In the genomic region with DNA sequence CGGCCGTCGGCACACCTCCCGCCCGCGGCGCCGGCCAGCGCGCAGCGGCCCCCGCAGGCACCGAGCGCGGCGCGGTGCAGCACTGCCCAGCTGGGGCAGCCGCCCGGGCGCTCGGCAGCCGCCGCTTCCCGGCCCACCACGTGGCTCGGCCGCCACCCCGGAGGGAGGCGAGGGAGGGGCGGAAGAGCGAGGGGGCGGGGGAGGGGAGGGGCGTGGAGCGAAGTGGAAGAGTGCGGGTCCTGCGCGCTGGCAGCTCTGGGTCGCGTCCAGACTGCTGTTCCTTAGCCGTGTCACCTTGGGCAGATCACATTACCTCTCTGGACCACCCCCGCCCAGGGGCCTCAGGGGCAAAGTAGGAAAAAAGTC, we compare ENCODE assay signal across 8 mouse cellular contexts. TPM values are rescaled to one million over a fixed set of nuclear protein-coding genes. Genes with fewer than 3 reads are reported as not detected.
DNase-seq lines count a peak whose midpoint lies in the region; ATAC-seq and TF ChIP-seq lines count a peak whose summit lies in the region.

A gene (minus strand): TSS at position 126 of the 366 bp plus-strand sequence.

- 0 out of 2 replicates have a peak, but pooled peaks cover 4% of the 10 kb centered on the region for H3K27me3 ChIP-seq in lung, embryonic 14.5 days (ENCODE audit: insufficient read depth, low read length)
- H3K27me3 ChIP-seq in neural tube, embryonic 15.5 days (replicated peaks): no peaks in the 10 kb centered on the region

- ATAC-seq in lung, embryonic 14.5 days (ENCODE audit: insufficient read depth): peak; percentile 78
- peak; percentile 78 for ATAC-seq in neural tube, embryonic 15.5 days (ENCODE audit: low FRiP score)

- H3K27ac ChIP-seq in lung, embryonic 14.5 days (ENCODE audit: low read depth): no peak within 1 kb of the TSS
- peak within 1 kb of the TSS; percentile 84 for H3K27ac ChIP-seq in neural tube, embryonic 15.5 days (replicated peaks)

- H3K4me1 ChIP-seq in lung, embryonic 14.5 days (ENCODE audit: insufficient read depth): peaks cover 9% of the 10 kb centered on the region
- peaks cover 47% of the 10 kb centered on the region for H3K4me1 ChIP-seq in neural tube, embryonic 15.5 days

- peak within 1 kb of the TSS; percentile 76 for H3K4me3 ChIP-seq in lung, embryonic 14.5 days (ENCODE audit: low read depth, low read length)
- peak within 1 kb of the TSS; percentile 89 for H3K4me3 ChIP-seq in neural tube, embryonic 15.5 days (replicated peaks)

- H3K4me2 ChIP-seq in lung, embryonic 14.5 days: peak within 1 kb of the TSS; percentile 97
- peak within 1 kb of the TSS; percentile 76 for H3K4me2 ChIP-seq in neural tube, embryonic 15.5 days

- TF ChIP-seq POLR2A in brain, embryonic 14.5 days (IDR thresholded peaks at IDR 0.05; ENCODE audit: borderline replicate concordance, extremely low read depth, insufficient read depth, insufficient read length, poor library complexity, severe bottlenecking): peak; percentile 54; the same call in 1 of the 2 replicates

- peak within 1 kb of the TSS; percentile 71 for H3K9ac ChIP-seq in lung, embryonic 14.5 days
- peak within 1 kb of the TSS; percentile 96 for H3K9ac ChIP-seq in neural tube, embryonic 15.5 days (replicated peaks)

- under 1% methylated on average over 31 of the region's 41 CpGs for WGBS in lung, embryonic 14.5 days
- 0% methylated on average over 16 of the region's 41 CpGs for WGBS in neural tube, embryonic 15.5 days

- DNase-seq in lung, embryonic 14.5 days: peak; percentile 71
- DNase-seq in lung, postnatal 25 days (ENCODE audit: low spot score): no peak
- peak; percentile 82 for DNase-seq in brain, embryonic 14.5 days (ENCODE audit: low read depth)
- DNase-seq in gastrocnemius, postnatal 25 days: peak; percentile 54
- DNase-seq in kidney, adult 18-20 months: peak; percentile 56
- DNase-seq in liver: peak; percentile 32
- no peak for DNase-seq in urinary bladder, postnatal 10 days (ENCODE audit: low spot score)

- no peak for TF ChIP-seq CTCF in lung, embryonic 14.5 days (IDR thresholded peaks at IDR 0.05; ENCODE audit: low read depth)
- no peak for TF ChIP-seq CTCF in brain, embryonic 14.5 days (IDR thresholded peaks at IDR 0.05; ENCODE audit: borderline replicate concordance, extremely low read depth, insufficient read depth, insufficient read length)

- H3K9me3 ChIP-seq in lung, embryonic 14.5 days (ENCODE audit: low read depth, low read length): no peaks in the 10 kb centered on the region
- H3K9me3 ChIP-seq in neural tube, embryonic 15.5 days (replicated peaks): no peaks in the 10 kb centered on the region

- H3K36me3 ChIP-seq in lung, embryonic 14.5 days (ENCODE audit: insufficient read depth): no peaks in the 10 kb centered on the region
- H3K36me3 ChIP-seq in neural tube, embryonic 15.5 days: no peaks in the 10 kb centered on the region

RNA-seq across cellular contexts. Expression of the gene that starts here (rescaled TPM):
- polyA plus RNA-seq in lung, embryonic 14.5 days (2014; fragmentation: Nextera tagmentation; extraction: Ambion mirVana): 2.9 and 3.3 TPM in 2 replicates
- 203 and 210 TPM in 2 replicates for polyA plus RNA-seq in brain, embryonic 14.5 days (2012; rRNA removed)
- total RNA-seq in gastrocnemius, postnatal 25 days (2021): 10 to 100 TPM in 1 of 2 experiments, 1 to 10 TPM in 1; 6.7 to 15.0 TPM
- 7.9 and 11.0 TPM in 2 replicates for polyA plus RNA-seq in neural tube, embryonic 15.5 days (2015; fragmentation: Nextera tagmentation; extraction: Ambion mirVana)

Comparison
In these comparisons a context has a peak if more than half of its experiments do, and no peak if none do; other contexts are left out.
1. RNA of the gene that starts here (polyA plus RNA-seq): 203 to 210 TPM in brain, embryonic 14.5 days; 7.9 to 11.0 TPM in neural tube, embryonic 15.5 days and 2.9 to 3.3 TPM in lung, embryonic 14.5 days; every median in the first group is over 10 times any median in the second.
2. DNase-seq: peak in lung, embryonic 14.5 days (single experiment), brain, embryonic 14.5 days (single experiment), gastrocnemius, postnatal 25 days (single experiment), kidney, adult 18-20 months (single experiment) and liver (single experiment); none in lung, postnatal 25 days (single experiment) and urinary bladder, postnatal 10 days (single experiment).